Mouse (Mus musculus) urinary bladder, adult 2 months (tissue): ENCODE results near the gene 1810013L24Rik. TPM values are rescaled to one million over a fixed set of nuclear protein-coding genes. Genes with fewer than 3 reads are reported as not detected.
"Not testable (repeated sequence)": the region's sequence is repeated elsewhere in the genome, so short reads cannot be mapped to it uniquely, and the experiment has no call there.

Source experiments
- DNase-seq: peaks from one replicate; pipeline ENCODE4 v3.0.0; 2022; ENCODE audit warnings: low spot score
- polyA plus RNA-seq: library from polyadenylated mRNA; depleted of rRNA; stranded (reverse); fragments of >200 nt; gene quantifications from 2 replicates; pipeline ENCODE4 v1.2.3, GENCODE M21; 2012; rRNA removed

1810013L24Rik gene
- polyA plus RNA-seq, 1 experiment, result 38.5 TPM

DNA sequence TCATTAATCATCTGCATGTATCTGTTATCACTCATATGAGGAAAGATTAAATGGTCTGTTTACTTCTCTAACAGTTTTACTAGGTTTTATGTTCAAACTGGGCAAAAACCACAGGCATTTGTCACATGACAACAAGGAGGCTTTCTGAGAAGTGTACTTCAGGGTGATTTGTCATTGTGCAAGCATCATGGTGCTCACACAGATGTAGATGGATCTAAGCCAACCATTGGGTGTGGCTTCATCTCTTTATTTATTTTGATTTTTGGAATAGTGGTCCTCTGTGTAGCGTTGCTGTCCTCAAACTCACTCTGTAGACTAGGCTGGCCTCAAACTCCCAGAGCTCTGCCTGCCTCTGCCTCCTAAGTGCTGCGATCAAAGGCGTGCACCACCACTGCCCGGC, 65.4 kb downstream of the 1810013L24Rik start:
- DNase-seq, result no peak

DNA sequence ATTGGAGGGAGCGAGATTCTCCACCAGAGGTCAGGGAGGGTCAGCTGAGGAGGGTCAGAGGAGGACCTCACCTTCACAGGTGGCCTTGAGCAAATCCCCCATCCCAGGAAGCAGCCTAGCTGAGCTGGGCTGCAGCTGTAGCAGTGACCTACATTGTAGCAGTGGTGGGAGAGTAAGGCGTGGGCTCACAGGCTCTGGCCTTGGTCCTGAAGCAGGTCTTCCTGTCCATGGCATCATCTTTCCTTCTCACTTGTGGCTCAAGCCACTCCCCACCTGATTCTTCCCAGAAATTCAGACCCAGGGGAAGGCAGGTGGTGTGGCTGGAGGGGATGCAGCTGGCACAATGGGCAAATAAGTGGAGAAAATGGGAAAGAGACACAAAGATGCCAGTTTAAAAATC, 76.2 kb downstream of the 1810013L24Rik start:
- not testable (repeated sequence) for DNase-seq

Other genes with a start within 250 kb of the 1810013L24Rik start
- gene Pmm2, start 192.4 kb upstream of the 1810013L24Rik start, polyA plus RNA-seq, result 51.1 and 52.1 TPM in 2 replicates
- gene Tmem186, start 192.4 kb upstream of the 1810013L24Rik start, polyA plus RNA-seq, result 12.3 and 13.7 TPM in 2 replicates
- 43.5 and 49.9 TPM in 2 replicates for gene Carhsp1, start 157.9 kb upstream of the 1810013L24Rik start, polyA plus RNA-seq
- not detected in 2 replicates for gene Gm5767, start 149.3 kb upstream of the 1810013L24Rik start, polyA plus RNA-seq
- gene Usp7, start 37.8 kb upstream of the 1810013L24Rik start, polyA plus RNA-seq, result 61.8 and 67.7 TPM in 2 replicates